Mouse (Mus musculus) E14TG2a.4 (cell line): ENCODE measurements around the gene Plin4.

ENCODE experiments used
- CTCF ChIP-seq: conservative IDR thresholded peaks from 2 replicates; pipeline ENCODE4 v1.5.1; 2014; ENCODE audit warnings: low read length
- NANOG ChIP-seq: IDR thresholded peaks from 2 replicates; pipeline ENCODE4 v1.6.1; 2014; ENCODE audit warnings: borderline replicate concordance, low read length, mixed read lengths
- POU5F1 ChIP-seq: IDR thresholded peaks from 2 replicates; pipeline ENCODE4 v1.6.1; 2014; ENCODE audit warnings: low read length, borderline replicate concordance

GRCm38 (mm10) chr17:56133457-56134363 lies 24.1 kb upstream of the Plin4 start:
- TF ChIP-seq CTCF = 0 out of 2 replicates have a peak, but pooled peaks have one; percentile 2
- no peak for TF ChIP-seq POU5F1
- TF ChIP-seq NANOG = no peak
